Mouse (Mus musculus): ENCODE measurements around the gene Pde3a.

The Pde3a gene

GRCm38 (mm10) chr6:141388104-141388503, 139.0 kb downstream of the Pde3a start:
- in situ Hi-C loops (cut with MboI; ENCODE audit: unreplicated experiment in 2 of 2): no loop called here

DNA sequence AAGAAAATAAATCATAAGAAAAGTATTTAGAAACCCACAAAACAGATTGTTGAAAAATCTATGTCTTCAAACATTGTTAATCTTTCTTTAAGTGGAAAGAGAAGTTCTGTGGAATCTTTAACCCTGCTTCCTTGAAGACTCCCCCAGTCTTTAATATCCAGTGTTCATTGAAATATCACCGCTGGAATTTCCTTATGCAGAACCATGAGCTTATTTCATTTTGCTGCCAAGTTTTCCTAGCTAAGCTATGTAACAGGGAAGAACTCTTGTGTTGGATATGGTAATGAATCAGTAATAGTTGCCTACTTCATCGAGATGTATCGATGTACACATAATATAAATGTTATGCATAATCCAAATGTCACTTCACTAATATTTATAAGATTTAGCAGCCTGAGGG, 146.9 kb downstream of the Pde3a start:
- in situ Hi-C loops (cut with MboI; ENCODE audit: unreplicated experiment in 2 of 2): no loop called here

DNA sequence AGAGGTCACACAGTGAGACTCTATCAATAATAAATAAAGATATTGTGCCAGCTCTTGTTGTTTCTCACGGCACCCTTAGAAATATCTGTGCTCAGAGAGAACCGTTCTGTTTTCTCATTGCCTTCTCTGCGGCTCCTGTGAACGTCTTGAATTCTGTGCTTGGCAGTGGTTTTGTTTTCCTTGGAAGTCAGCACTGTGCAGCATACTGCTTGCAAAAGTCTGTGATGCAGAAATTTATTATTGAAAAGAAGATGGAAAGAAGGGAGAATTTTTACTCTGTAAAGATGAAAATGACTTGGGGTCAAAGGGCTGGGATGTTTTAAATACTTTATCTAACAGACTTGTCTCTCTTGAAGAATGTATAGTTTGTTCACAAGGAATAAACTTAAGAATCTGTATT, 150.3 kb downstream of the Pde3a start:
- in situ Hi-C loops (cut with MboI; ENCODE audit: unreplicated experiment in 2 of 2): no loop called here

DNA sequence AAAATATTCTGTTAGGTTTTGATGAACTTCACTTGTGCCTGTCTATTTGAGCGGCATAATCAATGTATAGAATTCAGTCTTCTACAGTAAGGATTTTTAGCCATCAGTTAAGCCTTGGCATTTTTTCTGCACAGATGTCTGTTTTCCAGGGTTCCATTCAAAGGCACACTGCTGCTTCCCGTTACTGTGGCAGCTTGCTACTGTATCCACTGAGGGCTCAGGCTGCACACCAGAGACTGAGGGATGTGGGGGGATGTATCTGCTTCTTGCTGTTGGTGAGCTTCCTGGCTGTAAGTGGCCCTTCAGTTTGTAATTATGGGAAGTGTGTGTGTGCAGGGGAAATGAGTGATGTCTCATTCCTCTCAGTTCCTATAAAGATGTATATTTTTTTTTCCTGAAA, 154.9 kb downstream of the Pde3a start:
- in situ Hi-C loops (cut with MboI; ENCODE audit: unreplicated experiment in 2 of 2): no loop called here

DNA sequence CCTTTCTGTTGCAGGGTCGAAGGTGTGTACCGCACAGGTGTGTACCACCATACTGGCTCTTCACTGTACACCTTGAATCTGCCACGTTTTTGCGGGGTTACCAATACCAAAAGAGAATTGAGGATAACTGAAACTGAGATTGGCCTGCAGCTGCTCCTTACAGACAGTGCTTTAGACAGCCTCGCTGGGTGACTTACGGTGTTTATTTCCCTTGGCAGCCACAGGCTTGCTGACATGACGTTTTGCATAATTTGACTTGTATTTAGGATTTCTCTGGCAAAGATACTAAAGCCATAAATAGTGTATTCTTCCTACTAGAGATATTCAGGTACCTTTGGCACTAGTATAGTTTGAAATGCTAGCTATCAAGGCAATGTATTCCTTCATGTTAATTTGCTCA, 155.6 kb downstream of the Pde3a start:
- in situ Hi-C loops (cut with MboI; ENCODE audit: unreplicated experiment in 2 of 2): no loop called here

DNA sequence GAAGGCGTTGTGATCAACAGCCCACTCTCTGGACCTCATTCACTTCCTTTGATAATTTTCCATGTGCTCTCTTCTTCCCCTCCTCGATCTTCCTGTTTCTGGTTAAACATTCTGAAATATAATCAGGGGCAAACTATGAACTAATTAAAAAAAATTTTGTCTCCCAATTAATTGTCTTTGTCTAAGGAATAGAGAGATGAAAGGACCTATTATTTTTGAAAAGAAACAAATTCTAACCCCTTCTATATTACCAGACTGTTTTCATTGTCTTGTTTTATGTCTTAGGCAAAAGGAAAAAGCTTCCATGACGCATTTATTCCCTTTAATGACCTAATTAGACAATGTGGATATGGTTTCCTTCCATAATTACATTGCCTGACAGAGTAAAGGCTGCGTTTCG, 156.4 kb downstream of the Pde3a start:
- in situ Hi-C loops (cut with MboI; ENCODE audit: unreplicated experiment in 2 of 2): no loop called here

- in situ Hi-C loops (cut with MboI; ENCODE audit: unreplicated experiment in 2 of 2): no loop called here
These were observed 159.7 kb downstream of the Pde3a start for GRCm38 (mm10) chr6:141408758-141409157.

- in situ Hi-C loops (cut with MboI; ENCODE audit: unreplicated experiment in 2 of 2): no loop called here
These were observed 161.8 kb downstream of the Pde3a start for GRCm38 (mm10) chr6:141410836-141411235.

DNA sequence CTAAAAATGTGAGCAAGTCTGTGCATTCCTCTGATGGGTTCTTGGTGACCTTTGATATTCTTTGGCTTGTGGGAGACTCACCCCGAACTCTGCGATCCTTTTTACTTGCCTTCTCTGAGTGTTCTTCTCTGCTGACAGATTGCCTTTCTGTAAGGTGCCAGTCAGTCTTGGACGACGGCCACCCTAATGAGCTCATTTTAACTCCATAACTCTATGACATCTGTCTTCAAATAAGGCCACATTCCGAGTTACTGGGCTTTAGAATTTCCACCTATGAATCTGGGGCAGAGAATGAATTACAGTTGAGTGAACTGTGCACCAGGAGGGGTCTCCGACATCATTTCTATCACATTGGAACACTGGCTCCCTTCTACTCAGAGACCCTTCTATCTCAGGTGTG, 176.0 kb downstream of the Pde3a start:
- in situ Hi-C loops (cut with MboI; ENCODE audit: unreplicated experiment in 2 of 2): no loop called here

DNA sequence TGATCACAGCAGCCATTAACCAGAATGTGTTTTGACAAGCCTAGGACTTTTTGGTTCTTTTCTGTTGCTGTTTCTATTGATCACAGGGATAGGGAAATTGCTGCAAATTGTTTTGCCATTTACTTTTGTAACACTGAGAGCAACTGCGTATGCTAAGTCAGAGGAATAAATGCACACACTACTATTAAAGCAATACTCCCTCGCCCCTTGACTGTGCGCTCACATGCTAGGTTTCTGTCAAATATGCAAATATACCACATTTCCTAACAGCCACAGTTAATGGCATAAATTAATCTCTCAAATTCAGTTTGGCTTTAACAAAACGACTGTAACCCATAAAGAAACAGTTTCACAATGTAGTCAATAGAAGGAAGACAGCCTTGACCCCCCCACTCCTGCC, 179.5 kb downstream of the Pde3a start:
- in situ Hi-C loops (cut with MboI; ENCODE audit: unreplicated experiment in 2 of 2): no loop called here

- in situ Hi-C loops (cut with MboI; ENCODE audit: unreplicated experiment in 2 of 2): no loop called here
These were observed 181.1 kb downstream of the Pde3a start for GRCm38 (mm10) chr6:141430134-141430533.

- in situ Hi-C loops (cut with MboI; ENCODE audit: unreplicated experiment in 2 of 2): no loop called here
These were observed 183.4 kb downstream of the Pde3a start for GRCm38 (mm10) chr6:141432271-141432974.

- in situ Hi-C loops (cut with MboI; ENCODE audit: unreplicated experiment in 2 of 2): no loop called here
These were observed 185.1 kb downstream of the Pde3a start for GRCm38 (mm10) chr6:141433917-141434756.

DNA sequence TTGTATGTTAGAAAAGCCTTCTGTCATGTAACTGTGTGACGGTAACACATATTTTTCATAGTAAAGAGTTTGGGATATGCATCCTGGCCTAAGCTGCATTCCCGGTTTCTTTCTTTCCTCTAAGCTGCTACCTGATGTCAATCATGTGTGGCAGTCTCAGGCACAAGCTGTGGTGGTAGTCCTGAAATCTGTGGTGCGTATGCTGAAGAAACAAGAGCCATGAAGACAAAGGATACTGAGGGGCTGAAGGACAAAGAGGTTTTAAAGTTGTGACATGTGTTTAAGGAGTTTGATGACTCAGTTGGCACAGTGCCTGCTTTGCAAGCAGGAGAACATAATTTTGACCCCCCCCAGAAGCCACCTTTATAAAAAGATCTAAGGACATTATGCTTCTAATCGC, 186.1 kb downstream of the Pde3a start:
- in situ Hi-C loops (cut with MboI; ENCODE audit: unreplicated experiment in 2 of 2): no loop called here

DNA sequence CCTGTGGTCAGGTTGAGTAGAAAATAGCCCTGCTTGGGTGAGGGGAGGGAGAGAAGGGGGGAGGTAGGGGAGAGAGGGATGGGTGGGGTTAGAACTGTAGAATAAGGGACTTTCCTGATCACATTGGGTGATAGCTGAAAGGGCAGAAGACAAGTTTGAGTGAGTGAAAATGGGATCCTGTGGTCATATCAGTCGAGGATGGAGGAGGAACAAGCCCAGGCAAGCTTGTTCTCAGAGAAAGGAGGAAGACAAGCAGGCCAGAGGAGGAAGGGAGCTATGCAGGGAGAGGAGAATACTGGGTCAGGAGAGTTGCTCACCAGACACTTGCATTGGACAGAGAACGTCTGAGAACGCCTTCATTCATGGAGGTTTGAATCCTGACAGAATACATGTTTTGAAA, 190.9 kb downstream of the Pde3a start:
- in situ Hi-C loops (cut with MboI; ENCODE audit: unreplicated experiment in 2 of 2): no loop called here

- in situ Hi-C loops (cut with MboI; ENCODE audit: unreplicated experiment in 2 of 2): no loop called here
These were observed 198.5 kb downstream of the Pde3a start for GRCm38 (mm10) chr6:141447547-141447946.

DNA sequence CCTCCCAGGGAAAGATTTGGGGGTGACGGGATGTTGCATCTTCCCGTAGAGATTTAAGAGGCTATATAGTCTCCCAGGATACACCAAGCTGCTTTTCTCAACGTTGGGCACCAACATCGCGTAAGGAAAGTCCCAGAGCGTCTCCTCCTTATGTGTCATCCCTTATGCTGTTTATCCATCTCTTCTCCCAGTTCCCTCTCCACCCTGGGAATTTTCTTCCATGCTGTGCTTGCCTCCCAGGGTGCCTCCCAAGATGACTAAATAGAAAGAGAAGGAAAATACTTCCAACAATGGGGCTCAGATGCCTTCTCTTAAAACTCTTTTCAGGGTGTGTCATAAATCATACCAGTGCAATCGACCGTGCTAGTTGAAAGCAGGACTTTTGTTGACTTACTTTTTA, 199.8 kb downstream of the Pde3a start:
- in situ Hi-C loops (cut with MboI; ENCODE audit: unreplicated experiment in 2 of 2): no loop called here

GRCm38 (mm10) chr6:141455335-141455734, 206.3 kb downstream of the Pde3a start:
- in situ Hi-C loops (cut with MboI; ENCODE audit: unreplicated experiment in 2 of 2): no loop called here

GRCm38 (mm10) chr6:141456591-141456990, 207.5 kb downstream of the Pde3a start:
- in situ Hi-C loops (cut with MboI; ENCODE audit: unreplicated experiment in 2 of 2): no loop called here

GRCm38 (mm10) chr6:141470251-141470650, 221.2 kb downstream of the Pde3a start:
- in situ Hi-C loops (cut with MboI; ENCODE audit: unreplicated experiment in 2 of 2): no loop called here

- in situ Hi-C loops (cut with MboI; ENCODE audit: unreplicated experiment in 2 of 2): no loop called here
These were observed 225.2 kb downstream of the Pde3a start for GRCm38 (mm10) chr6:141474223-141474622.

DNA sequence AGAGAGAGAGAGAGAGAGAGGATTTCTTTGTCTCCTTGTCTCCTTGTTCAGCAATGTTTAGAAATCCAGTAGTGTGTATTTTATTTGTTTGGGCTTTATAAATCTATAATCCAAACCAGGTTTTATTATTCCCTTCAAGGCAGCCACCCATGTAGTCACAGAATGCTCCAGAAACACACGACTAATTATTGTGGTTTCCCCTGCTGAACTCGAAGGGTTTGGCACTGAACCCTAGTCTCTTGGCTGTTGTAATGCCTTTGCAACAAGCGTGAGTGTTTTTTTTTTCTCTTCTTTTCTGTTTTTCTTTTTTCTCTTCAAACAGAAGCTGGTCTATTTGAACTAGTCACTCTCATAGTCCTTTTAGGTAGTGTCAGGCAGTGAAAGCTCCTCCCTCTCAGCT, 225.6 kb downstream of the Pde3a start:
- in situ Hi-C loops (cut with MboI; ENCODE audit: unreplicated experiment in 2 of 2): loop anchor here (25.0 kb wide), 1 partner anchor 1038 kb away; the partner anchor contains the start of gene Ldhb (in 2 of the 2)
